Mouse (Mus musculus): ENCODE measurements at regions not wholly inside any gene's neighbourhood (a gene's known extent, or its start where the extent isn't known, plus 50 kb on each side); places are given as distances from the start of the nearest gene placed in this dataset.

DNA sequence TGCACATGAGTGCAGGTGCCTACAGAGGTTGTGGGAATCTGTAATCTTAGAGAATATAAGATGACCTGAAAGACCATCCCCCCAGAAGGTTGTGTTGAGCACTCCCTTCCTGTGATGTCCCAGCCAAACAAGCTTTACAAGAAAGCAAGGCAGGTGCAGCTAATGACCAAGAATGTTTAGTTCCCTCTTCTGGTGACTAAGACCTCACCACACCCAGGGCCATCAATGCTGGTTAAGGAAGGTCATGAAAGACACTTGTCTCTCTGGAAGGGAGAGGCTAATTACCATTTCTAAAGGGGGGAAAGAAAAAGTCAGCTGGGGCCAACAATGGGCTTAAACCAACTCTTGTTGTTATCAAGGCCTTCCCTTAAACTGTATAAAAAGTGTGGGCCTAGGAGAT is 302.9 kb downstream of the 1810013L24Rik start:
- DNase-seq = no peak

DNA sequence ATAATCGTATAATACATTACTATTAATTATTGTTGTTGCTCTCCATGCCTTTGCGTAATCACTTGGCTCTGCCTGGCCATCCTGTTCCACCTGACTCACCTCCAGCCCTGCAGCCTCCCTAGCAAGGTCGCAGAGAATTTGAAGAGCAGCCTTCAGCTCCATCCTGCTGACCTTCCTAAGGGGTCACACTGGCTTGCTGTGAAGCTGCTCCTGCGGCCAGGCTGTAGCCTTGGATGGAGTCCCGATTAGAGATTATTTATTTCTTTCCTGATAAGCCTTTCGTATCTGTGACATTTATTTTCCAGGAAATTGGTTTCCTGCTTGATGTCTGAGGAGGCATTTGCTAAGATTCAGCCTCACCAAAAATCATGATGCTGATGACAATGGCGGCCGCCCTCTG is 305.5 kb downstream of the 1810013L24Rik start:
- DNase-seq = no peak

DNA sequence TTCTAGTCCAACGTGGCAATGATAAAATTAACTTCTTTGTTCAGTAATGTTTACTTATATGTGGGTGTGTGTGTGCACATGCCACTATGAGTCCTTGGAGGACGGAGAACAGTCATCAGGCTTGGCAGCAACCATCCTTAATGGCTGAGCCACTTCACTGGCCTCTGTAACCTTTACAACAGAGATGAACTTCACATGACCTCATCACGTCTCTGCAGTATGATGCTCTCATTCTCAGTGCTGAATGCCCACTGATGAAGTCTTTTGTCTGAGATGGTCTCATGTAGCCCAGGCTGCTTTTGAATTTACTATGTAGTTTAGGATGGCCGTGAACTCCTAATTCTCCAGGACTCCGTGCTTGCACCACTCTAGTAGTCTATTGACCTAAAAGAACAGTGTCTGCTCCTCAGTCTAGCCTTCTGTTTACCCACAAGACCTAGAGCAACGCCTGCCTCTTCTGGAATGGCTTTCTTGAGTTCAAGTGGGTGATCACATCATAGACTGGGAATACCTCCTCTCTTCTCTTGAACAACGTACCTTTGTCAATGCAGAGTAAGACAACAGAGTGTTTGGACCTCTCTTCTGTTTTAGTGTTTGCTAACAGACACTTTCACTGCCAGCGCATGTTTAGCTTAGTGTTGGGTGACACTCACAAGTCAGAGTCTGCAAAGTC is 308.8 kb downstream of the 1810013L24Rik start:
- peak; percentile 9 to 25 for DNase-seq

DNA sequence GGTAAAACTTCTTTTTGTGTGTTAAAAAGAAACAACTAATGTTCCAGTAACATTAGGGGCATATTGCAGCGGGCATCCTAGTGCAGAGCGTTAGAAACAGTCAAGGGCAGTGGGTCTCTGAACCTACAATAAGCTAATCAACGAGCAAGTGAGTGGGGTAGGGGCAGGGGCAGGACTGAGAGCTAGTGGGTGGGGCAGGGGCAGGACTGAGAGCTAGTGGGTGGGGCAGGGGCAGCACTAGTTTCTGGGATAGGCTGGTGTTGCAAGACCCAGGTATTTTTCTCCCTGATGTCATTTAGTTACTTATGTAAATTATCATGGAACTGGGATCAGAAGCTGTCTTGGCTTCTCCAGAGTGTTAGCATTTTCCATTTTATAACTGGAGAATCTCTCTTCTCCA is 309.5 kb downstream of the 1810013L24Rik start:
- peak; percentile 53 to 68 for DNase-seq

DNA sequence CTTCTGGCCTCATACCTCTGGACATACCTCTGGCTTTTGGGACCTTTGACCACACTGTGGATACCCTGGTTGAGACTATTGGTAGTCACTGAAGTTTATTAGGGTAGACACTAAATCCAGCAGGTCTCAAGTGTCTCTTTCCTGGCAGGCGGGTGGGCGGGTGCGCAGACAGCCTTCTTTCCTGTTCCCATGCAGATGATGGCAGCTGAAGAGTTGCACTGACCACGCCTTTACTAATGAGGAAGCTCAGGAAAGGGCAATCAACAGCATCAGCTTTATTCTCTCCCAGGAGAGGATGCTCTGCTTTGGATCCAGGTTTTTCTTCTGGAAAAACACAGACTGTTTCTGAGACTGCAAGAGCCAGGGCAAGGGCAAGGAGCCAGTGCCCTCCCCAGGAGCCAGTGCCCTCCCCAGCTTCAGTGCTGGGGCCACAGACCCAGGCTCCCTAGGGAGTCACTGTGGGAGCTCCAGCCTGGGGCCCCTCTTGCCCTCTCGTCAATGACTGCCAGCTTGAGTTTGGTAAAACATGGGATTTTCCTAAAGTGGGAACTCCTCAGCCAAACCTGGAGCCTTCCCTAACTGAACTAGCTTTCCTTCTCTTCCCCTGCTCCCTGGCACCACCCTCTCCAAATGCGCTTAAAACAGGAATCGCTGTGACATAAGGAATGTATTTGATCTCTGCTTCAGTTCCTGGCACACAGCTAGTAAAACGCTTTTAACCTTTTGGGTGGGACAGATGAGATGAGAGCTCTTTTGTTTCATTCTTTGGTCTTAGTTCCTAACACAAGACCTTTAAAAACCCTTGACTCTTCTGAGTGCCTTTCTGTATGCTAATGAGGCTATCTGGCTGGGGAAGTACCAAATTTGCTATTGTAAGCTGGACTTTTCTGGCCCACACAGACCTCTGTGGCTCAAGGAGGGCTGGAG is 319.6 kb downstream of the 1810013L24Rik start:
- peak in 1 of 2 experiments; percentile 23 for DNase-seq

DNA sequence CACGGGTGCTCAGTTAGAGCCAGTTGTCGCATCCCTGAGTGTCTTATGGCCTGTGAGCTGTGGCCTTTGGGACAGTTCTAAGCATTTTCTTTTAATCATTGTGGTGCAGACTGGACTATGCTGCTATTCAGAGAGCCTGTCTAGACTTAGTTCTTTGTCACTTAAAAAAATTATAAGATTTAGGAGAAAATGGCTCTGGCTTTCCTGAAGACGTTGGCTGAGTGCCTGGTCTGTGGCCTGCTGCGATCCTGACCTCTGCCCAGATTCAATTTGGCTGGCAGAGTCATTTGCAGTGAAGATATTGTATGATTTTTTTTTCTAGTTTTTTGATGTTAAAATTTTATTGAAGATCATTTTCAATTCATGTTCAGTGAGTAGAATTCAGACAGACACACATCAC is 322.0 kb downstream of the 1810013L24Rik start:
- DNase-seq = no peak

DNA sequence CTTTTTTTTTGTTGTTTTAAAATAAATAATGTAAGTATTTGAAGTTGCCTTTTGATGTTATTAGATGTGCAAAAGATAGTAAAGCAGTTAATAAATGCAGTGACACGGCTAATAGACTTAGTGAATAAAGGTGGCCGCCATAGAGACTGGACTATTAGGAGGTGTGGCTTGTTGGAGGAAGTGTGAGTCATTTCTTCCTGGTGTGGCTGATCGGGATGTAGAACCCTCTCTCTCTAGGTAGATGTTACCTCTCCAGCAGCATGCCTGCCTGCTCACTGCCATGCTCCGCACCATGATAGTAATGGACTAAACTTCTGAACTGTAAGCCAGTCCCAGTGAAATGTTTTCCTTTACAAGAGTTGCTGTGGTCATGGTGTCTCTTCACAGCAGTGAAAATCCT is 323.6 kb downstream of the 1810013L24Rik start:
- DNase-seq = no peak

DNA sequence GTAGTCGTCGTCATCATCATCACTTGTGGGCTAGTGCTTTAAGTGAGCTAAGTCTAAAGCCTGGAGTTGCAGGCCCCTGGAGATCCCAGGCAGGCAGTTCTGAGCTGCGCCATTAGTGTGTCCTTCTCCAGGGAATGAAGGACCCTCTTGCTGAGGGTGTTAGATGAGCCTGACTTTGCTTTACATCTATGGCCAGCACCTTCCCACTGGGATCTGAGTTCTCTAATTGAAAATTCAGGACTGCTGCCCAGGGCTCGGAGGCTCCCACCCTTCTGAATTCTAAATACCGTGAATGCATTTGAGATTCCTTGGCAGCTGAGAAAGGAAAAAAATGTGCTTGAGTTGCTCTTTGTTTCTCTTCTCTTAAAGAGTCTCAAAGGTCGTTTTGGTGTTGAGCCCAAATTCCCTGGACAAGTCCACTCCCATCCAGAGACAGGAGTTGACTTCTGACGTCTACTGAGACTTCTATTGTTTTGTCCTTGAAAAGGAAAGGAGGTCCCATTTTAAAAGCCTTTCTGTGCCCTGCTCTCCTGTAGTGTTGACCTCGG is 335.9 kb downstream of the 1810013L24Rik start:
- DNase-seq = peak in 1 of 2 experiments; percentile 4

DNA sequence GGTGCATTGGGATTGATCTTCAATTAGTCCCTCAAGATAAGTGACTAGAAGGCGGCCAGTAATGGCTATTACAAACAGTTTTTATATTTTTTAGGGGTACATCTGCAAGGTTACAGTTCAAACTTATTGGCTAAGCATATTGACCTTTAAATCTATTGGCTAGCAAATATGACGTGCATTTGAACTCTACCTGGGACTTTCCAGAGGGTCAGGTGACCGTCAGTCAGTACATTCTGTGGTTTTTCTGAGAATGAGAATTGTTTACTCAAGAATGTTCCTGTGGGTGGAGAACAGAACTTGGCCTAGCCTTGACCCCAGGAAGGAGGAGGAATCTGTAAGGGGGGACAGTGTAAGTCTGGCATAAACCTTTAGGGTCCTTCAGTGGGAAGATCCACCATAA is 346.5 kb downstream of the 1810013L24Rik start:
- DNase-seq = no peak

DNA sequence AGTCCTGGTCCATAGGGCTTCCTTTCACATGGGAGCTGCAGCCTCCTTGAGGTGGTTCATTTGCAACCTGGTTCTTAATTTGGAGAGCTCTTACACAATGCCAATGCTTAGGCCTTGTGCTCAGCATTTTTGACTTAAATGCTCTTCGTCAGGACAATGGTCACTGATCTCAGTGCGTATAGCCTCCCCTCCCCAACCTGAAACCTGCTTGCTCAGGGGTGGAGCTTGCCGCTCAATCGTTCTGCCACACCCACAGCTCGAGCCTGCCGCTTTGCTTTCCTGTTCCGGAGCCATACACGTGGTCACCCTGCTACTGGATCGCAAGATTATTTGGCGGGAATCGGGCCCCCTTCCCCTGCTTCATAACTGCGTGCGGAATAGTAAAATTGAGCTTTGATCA is 365.9 kb downstream of the 1810013L24Rik start:
- no peak for DNase-seq

DNA sequence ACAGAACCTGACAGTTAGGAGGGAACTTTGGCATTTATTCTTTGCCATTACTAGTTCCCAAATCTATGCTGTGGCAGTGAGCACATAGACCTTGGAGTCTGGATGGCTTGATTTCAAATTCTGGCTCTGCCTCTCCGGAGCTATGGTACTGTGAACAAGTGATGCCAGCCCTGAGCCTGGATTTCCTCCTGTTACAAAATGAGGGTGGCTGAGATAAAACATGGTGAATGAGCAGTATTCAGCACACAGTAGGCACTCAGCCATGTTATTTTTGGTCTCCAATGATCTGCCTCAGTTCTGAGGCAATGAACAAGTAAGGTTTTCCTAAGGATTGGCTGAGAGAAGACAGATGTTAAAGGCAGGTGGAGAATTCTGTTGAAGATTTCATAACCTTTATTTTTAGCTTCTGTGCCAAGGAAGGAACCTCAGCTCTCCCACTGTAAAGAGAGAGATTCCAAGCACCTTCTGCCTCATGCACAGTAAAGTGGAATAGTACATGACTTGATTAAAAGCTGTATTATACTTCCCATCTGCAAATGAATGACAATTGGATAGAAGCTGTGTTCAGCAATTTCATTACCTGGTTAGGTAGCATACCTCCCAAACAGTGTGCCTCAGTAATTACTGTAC is 369.1 kb downstream of the 1810013L24Rik start:
- no peak for DNase-seq

DNA sequence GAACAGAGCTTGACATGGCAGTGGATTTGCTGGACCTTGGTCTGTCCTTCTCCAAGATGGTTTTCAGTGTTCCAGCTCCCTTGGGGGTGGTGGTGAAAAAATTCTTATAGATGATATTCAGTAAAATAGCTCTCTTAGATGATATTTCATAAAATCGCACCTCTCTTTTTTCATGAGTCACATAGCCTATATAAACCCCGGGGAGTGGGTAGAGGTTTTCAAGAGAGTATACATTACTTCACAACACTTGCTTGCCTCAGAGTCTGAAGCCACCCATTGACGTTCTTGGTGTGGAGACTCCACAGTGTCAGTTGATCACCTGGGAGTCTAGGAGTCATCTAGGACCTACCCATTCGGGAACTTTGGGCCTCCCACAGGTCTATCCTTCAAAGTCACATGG is 378.7 kb downstream of the 1810013L24Rik start:
- no peak for DNase-seq

DNA sequence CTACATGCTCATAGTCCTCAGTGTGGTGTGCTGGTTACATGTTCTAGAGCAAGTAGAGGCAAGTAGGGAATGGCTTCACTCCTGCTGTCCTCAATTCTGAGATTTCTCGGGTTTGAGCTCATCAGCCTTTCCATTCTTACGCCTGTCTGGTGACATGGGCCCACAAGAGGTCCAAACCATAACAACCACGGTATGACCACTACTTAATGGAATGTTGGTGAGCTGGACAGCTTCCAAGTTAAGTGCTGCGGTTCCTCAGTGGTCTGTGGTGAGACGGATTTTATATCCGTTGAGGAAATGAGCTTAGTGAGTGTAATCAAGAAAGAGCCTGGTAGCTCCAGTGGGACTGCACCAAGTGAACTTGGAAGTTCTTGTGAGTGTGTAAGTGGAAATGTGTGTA is 381.6 kb downstream of the 1810013L24Rik start:
- no peak for DNase-seq

DNA sequence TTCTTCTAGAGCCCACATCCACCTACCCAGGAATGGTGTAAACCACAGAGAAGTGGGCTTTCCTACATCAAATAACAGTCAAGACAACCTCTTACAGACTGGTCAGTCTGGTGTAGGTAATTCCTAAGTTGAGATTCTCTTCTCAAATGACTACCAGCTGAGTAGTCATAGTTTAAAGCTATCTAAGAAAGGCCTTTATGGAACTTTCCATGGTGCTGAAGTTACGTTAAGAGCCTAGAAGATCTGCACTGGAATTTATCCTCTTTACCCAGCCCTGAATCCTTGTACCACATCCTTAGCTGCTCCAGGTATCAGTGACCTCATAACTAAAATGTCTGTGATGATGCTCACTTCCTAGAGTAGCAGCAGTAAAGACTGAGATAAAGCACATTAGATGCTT is 385.2 kb downstream of the 1810013L24Rik start:
- DNase-seq = no peak

DNA sequence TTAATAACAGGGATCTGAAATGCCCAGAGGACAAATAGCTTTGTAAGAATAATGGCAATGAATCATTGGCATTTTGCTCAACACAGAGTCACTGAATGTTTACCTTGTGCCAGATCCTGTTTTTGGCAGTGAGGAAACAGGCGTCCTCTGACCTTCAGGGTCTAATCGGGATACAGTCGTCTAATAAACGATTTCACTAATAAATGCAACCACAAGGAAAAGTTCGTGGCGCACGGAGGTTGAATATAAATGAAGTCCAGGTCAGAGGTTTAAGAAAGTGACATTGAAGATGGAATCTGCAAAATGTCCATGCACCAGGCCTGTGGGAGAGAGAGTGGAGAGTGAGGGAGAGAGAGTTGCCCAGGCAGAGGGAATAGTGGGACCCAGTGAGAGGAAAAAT is 387.5 kb downstream of the 1810013L24Rik start:
- DNase-seq = no peak

DNA sequence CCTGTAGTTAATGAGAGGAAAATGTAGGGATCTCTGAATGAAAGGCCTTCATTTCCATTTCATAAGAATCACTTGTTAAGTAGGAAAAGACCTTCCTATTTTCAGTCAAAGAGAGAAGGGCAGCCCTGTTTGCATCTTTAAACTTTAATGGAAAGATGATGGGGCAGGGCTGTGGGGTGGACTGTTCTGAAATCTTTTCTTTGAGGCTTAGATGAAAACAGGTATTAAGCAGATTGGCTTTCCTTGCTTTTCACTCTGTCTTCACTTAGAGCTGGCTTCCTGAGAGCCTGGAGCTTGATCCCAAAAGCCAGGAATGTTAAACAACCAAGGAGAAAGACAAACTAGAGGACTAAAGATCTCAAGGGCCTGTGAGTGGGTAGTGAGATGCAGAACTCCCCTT is 400.3 kb downstream of the 1810013L24Rik start:
- no peak for DNase-seq

DNA sequence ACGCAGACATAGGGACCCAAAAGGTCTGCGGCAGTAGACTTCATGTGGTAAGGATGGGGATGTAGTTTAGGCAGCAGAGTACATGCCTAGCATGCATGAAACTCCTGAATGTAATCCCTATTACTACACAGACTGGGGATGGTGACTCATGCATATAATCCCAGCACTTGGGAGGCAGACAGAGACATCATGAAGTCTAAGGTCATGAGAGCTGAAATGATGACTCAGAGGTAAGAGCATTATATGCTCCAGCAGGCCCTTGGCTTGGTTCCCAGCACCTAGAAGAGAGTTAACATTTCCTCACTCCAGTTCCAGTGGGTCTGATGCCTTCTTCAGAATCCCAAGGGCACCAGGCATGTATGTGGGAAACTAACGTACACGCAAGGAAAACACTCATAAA is 412.2 kb downstream of the 1810013L24Rik start:
- DNase-seq = no peak

DNA sequence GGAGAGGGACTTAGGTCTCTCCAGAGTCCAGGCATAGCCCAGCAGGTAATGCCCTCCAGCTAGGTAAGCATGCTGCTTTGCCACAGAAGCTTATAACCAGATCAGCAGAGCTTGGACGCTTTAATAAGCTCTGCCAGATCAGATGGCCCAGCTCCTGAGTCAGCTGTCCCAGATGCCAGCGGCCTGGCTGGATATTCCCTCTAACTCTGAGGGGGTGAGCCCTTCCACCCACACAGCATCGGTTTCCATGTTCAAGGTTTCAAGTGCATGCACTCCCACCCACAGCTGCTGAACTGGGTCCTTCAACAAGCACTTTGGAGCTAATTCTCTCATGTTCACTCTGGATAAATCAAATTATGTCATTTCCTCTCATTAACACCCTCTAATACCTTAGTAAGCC is 417.3 kb downstream of the 1810013L24Rik start:
- no peak for DNase-seq

DNA sequence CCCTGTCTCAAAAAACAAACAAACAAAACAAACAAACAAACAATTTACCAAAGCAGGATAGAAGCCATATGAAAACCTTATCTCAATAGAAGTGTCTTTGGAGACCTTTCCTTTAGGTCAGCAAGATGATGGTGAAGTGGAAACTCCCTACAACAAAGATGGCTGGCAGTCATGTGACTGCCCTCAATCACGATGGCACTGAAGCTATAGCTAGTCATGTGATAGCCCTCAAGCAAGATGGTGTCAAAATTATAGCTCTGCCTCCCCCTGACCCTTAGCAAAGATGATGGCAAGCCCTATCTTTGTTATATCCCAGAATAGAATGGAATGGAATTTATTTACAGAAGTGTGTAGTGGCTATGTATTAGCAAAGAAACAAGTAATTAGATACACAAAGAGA is 423.2 kb downstream of the 1810013L24Rik start:
- no peak for DNase-seq

DNA sequence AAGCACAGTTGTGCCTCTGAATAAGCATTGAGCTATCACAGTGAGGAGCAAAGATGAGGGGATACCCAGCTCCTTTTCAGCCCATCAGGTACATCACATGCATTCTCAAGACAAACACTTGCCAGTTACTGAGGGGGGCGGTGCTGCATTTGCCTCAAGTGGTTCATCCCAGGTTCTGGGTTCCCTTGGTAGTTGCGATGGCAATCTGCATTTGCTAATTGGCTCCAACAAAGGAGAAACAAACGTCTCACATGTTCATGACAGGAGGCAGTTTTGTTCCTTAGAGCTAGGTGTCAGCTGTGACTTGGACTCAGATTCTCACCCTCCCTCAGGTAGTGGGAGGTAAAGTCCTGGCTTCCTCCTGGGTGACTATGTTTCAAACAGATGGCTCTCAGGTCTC is 425.5 kb downstream of the 1810013L24Rik start:
- DNase-seq = no peak

DNA sequence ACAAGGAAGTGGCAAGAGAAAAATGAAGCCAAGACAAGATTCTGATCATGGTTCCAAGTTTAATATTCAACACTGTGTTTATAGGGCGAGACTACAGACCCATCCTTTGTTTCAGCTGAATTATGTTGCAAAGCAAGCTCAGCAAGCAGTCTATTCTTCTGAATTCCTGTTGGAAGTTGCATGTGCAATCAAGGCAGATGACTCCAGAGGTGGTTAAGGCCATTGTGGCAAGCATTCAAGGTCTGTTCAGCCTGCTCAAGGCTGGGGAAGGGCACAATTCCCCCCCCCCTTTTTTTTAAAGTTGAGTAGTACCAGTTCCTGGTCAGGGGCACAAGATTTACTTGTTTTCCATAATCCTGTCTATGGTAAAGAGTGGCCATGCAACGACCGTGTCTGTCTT is 431.1 kb downstream of the 1810013L24Rik start:
- no peak for DNase-seq

DNA sequence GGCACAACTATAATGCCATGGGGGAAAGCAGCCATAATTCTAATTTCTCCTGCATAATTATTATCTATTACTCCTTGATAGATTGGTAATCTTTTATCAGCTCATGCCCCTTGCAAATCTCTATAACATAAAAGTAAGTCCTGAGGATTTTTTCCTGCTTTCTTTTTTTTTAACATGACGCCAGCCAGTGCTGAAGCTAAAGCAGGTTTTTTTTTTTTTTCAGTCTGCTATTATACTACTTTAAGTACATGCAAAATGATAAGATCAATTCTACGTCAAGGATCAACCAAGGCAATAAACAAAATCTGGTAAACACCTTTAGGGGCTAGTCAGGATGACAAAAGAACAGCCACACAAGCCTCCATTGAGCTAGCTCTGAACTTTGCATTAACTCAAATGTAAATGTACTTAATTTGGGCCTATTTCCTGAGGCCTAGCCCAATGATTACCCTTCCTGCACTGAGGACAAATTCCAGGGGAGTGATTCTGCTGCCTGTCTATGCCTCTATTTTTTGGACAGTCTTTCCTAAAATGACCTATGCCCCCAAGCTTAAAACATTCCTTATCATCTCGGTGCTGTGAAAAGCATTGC is 434.8 kb downstream of the 1810013L24Rik start:
- no peak for DNase-seq

DNA sequence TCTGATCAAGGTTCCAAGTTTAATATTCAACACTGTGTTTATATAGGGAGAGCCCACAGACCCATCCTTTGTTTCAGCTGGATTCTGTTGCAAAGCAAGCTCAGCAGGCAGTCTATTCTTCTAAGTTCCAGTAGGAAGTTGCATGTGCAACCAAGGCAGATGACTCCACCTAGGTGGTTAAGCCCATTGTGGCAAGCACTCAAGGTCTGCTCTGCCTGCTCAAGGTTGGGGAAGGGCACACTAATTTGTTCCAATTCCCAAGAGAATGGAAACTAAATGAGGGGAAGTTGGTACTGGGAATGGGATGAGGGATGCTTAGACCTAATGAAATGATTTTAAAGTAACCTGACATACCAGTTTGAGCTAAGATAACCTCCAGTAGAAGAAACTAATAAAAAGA is 437.3 kb downstream of the 1810013L24Rik start:
- DNase-seq = no peak

All from lung, postnatal 4 days (tissue).